Mouse (Mus musculus): ENCODE measurements around the gene 4933428G20Rik. TPM values are rescaled to one million over a fixed set of nuclear protein-coding genes. Genes with fewer than 3 reads are reported as not detected.

4933428G20Rik gene
- polyA plus RNA-seq, 1 experiment from 2014 or later: 0.39 TPM

GRCm38 (mm10) chr11:97513066-97513465 lies 12.9 kb upstream of the 4933428G20Rik start:
- Histone ChIP-seq H3K27me3 (peaks cover 10% of the 10 kb centered on the region), H3K4me2 (no peak overlapping the region), H3K9me3 (replicated peaks) (no peaks in the 10 kb centered on the region), H3K4me3 (replicated peaks) (no peak overlapping the region), H3K36me3 (replicated peaks) (no peaks in the 10 kb centered on the region), H3K9ac (no peak overlapping the region), H3K4me1 (replicated peaks) (peaks cover 20% of the 10 kb centered on the region), H3K27ac (replicated peaks) (0 out of 2 replicates have a peak overlapping the region, but pooled peaks have one; percentile 6)
- 90% methylated on average over 3 of the region's 3 CpGs for WGBS (ENCODE audit: insufficient replicate concordance)
- no peak for ATAC-seq (ENCODE audit: insufficient read depth)

DNA sequence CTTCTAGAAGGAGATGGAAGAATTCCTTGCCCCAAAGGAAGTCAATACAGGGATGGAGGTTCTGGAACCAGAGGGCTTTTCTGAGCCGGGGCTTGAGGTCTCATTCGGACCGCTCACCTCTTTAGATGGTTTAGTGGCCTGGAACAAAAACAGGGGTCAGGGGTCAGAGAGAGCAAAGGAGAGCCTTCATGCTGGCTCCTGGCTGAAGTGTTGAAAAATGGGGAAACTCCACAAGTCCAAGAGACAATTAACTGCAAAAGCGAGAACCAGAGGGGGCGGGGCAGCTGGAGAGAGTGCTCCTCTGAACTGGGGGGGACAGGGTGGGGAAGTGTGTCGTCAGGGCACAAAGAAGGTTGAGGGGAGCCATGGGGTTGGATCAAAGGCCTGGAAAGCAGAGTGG lies 12.4 kb upstream of the 4933428G20Rik start:
- peak overlapping the region; percentile 25; the same call in 1 of the 2 replicates for H3K9ac ChIP-seq
- peak overlapping the region; percentile 65 for H3K4me2 ChIP-seq
- no peaks in the 10 kb centered on the region for H3K9me3 ChIP-seq (replicated peaks)
- ATAC-seq (ENCODE audit: insufficient read depth): no peak
- 49% methylated on average over 6 of the region's 6 CpGs for WGBS (ENCODE audit: insufficient replicate concordance)
- H3K4me1 ChIP-seq (replicated peaks): peaks cover 20% of the 10 kb centered on the region
- no peaks in the 10 kb centered on the region for H3K36me3 ChIP-seq (replicated peaks)
- H3K4me3 ChIP-seq (replicated peaks): peak overlapping the region; percentile 48
- peak overlapping the region; percentile 65; the same call in 1 of the 2 replicates for H3K27ac ChIP-seq (replicated peaks)
- H3K27me3 ChIP-seq: peaks cover 10% of the 10 kb centered on the region

DNA sequence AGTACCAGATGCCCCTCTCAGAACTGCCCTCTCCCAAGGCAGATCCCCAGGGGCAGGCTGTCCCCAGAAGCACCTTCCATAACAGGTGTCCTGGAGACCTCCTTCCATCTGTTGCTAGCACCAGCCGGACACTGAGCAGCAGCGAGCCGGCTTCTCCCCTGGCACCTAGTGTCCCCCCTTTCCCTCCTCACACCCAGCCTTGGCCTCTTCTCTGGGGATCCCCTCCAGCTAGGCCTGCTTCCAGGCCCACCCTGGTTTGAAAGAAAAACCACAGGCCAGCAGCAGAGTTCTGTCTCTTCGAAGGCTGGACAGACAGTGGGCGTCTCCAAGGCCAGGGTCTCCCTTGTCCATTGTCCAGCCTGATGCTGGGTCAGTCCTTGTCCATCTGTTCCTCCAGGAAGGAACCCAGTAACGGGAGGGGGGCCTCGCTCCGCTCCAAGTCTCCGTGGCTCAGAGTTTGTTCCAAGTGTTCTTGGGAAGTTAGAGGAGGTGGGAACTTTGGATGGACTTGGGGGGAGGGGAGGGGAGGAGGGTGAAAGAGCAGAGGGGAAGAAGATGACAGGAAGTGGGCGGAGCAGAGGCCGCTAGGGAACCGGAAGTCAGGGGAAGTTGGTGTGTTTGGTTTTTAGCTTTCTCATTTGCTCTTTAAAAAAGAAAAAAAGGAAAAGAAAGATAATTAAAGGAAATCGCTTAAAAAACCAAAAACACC lies 11.7 kb upstream of the 4933428G20Rik start:
- 12% methylated on average over 13 of the region's 13 CpGs for WGBS (ENCODE audit: insufficient replicate concordance)
- Histone ChIP-seq H3K4me3 (replicated peaks) (peak overlapping the region; percentile 48), H3K36me3 (replicated peaks) (no peaks in the 10 kb centered on the region), H3K9ac (peak overlapping the region; percentile 25; the same call in 1 of the 2 replicates), H3K27me3 (peaks cover 8% of the 10 kb centered on the region; the same call in 1 of the 2 replicates), H3K9me3 (replicated peaks) (no peaks in the 10 kb centered on the region), H3K4me1 (replicated peaks) (peaks cover 20% of the 10 kb centered on the region), H3K27ac (replicated peaks) (peak overlapping the region; percentile 65), H3K4me2 (peak overlapping the region; percentile 65)
- ATAC-seq (ENCODE audit: insufficient read depth): no peak

DNA sequence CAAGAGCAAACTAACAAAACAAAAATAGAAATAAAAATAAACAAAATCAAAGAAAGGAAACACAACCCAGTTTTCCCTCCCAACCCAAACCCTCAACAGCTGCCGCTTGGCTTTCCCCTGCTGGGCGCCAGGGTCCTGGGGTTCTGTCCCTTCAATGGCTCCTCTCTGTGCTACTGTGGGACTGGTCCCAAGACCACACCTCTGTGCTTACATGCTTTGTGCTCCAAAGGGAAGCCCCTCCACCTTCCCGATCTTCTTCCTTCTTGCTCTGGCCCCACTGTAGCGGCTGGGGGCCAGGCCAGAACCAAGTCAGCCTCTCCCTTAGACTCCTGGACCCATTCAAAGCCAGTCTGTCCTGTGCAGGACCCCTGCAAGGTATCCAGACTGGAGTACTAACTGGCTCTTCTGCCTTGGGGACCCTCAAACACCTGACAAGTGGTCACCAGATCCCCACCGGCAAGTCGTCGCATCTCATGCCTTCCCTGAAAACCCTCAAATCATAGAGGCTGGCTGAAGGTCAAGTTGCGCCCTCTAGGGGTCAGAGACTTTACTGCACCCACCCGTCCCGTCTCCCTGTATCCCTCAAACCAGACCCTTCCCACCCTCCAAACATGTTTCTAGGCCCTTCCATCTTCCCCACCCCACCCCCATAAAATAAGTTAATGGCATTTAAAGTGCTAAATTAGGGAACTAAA lies 11.0 kb upstream of the 4933428G20Rik start:
- Histone ChIP-seq H3K9ac (no peak overlapping the region), H3K4me3 (replicated peaks) (peak overlapping the region; percentile 48), H3K9me3 (replicated peaks) (no peaks in the 10 kb centered on the region), H3K27ac (replicated peaks) (peak overlapping the region; percentile 65; the same call in 1 of the 2 replicates), H3K36me3 (replicated peaks) (no peaks in the 10 kb centered on the region), H3K4me1 (replicated peaks) (peaks cover 20% of the 10 kb centered on the region), H3K27me3 (peaks cover 15% of the 10 kb centered on the region; the same call in 1 of the 2 replicates), H3K4me2 (peak overlapping the region; percentile 65)
- no peak for ATAC-seq (ENCODE audit: insufficient read depth)
- 32% methylated on average over 10 of the region's 10 CpGs for WGBS (ENCODE audit: insufficient replicate concordance)

DNA sequence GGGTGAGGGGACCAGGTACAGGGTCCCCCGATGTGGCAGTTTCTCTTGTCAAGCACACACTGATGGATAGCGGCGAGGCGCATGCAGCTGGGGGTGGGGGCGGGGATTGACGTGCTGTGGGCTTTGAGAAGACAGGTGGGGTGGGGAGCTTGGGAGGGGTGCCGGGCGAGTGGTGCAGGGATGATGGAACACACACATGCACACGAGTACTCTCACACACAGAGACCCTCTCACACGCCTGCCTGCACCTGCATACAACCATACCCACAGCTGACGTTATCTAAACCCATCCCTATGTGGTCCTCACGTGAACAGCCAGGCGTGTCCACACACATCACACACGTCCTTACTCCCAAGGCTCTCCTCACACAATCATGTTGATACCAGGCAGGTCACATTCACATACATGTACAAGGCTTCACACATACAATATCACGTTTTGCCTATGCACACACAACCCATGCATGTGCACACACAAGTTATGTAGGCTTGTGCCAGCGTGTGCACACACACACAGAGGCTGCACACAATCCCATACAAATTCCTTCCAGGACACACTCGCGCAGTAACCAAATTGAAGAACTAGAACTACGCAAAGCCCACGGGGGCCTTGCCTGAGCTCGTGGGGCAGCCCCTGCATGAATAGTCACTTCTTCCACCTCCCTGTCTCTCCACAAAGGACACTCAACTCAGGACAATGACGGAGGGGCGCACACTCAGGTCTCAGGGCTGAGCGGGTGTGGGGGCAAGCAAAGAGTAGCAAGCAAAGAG lies 9.8 kb upstream of the 4933428G20Rik start:
- no peak for ATAC-seq (ENCODE audit: insufficient read depth)
- 66% methylated on average over 24 of the region's 24 CpGs for WGBS (ENCODE audit: insufficient replicate concordance)
- H3K9me3 ChIP-seq (replicated peaks): no peaks in the 10 kb centered on the region

GRCm38 (mm10) chr11:97509058-97509457 lies 8.9 kb upstream of the 4933428G20Rik start:
- no peaks in the 10 kb centered on the region for H3K9me3 ChIP-seq (replicated peaks)
- peaks cover 16% of the 10 kb centered on the region; the same call in 1 of the 2 replicates for H3K27me3 ChIP-seq
- no peak for ATAC-seq (ENCODE audit: insufficient read depth)
- no peak overlapping the region for H3K9ac ChIP-seq
- WGBS (ENCODE audit: insufficient replicate concordance): 28% methylated on average over 5 of the region's 5 CpGs
- no peak overlapping the region for H3K4me2 ChIP-seq
- H3K27ac ChIP-seq (replicated peaks): no peak overlapping the region
- peaks cover 20% of the 10 kb centered on the region for H3K4me1 ChIP-seq (replicated peaks)
- H3K36me3 ChIP-seq (replicated peaks): no peaks in the 10 kb centered on the region
- H3K4me3 ChIP-seq (replicated peaks): no peak overlapping the region

More for the DNA sequence above, 9.8 kb upstream of the 4933428G20Rik start:
- Histone ChIP-seq H3K4me3 (replicated peaks) (no peak overlapping the region), H3K4me2 (no peak overlapping the region), H3K27ac (replicated peaks) (no peak overlapping the region), H3K4me1 (replicated peaks) (peaks cover 20% of the 10 kb centered on the region), H3K9ac (no peak overlapping the region), H3K27me3 (peaks cover 16% of the 10 kb centered on the region; the same call in 1 of the 2 replicates), H3K36me3 (replicated peaks) (no peaks in the 10 kb centered on the region)

DNA sequence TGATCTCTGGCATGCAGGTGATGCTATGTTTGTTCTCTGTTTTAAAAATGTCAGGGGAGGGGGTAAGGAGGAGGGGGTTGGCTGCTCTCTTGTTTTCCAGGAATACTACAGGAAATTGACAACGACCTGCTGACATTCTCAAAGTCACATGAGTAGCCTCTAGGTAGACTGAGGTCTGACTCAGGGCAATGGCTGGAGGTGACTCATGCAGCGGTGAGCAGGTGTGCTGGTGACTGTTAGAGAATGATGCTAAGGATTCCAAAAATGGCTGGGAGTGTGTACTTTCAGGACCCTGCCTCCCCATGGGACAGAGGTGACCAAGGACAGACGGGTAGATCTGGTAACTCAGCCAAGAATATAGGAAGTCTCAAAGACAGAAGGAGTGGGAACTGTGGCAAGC lies 8.1 kb upstream of the 4933428G20Rik start:
- no peaks in the 10 kb centered on the region for H3K9me3 ChIP-seq (replicated peaks)
- WGBS (ENCODE audit: insufficient replicate concordance): 45% methylated on average over 3 of the region's 3 CpGs
- ATAC-seq (ENCODE audit: insufficient read depth): no peak
- H3K27me3 ChIP-seq: peaks cover 16% of the 10 kb centered on the region; the same call in 1 of the 2 replicates
- no peaks in the 10 kb centered on the region for H3K36me3 ChIP-seq (replicated peaks)
- peaks cover 20% of the 10 kb centered on the region for H3K4me1 ChIP-seq (replicated peaks)
- no peak overlapping the region for H3K9ac ChIP-seq
- H3K4me3 ChIP-seq (replicated peaks): no peak overlapping the region
- H3K4me2 ChIP-seq: no peak overlapping the region
- no peak overlapping the region for H3K27ac ChIP-seq (replicated peaks)

DNA sequence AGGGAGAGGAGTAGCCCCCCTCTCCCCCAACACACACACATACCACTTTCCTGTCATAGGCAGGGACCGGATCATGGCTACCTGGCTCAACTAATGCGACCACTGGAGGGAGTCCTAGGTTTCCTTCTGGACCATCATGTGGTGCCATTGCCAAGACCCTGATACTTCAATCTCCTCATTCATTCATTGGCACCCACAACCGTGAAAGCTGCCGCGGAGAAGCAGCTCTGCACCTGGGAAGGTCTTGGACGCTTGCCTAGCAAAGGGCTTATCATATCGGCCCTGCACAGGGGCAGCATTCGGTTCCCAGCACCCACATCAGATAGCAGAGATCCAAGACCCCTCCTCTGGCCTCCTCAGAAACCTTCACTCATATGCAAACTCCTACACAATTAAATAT lies 6.2 kb upstream of the 4933428G20Rik start:
- Histone ChIP-seq H3K4me1 (replicated peaks) (peaks cover 6% of the 10 kb centered on the region; the same call in 1 of the 2 replicates), H3K9ac (no peak overlapping the region), H3K4me3 (replicated peaks) (no peak overlapping the region), H3K27ac (replicated peaks) (no peak overlapping the region), H3K4me2 (no peak overlapping the region), H3K36me3 (replicated peaks) (peaks cover 10% of the 10 kb centered on the region), H3K27me3 (peaks cover 17% of the 10 kb centered on the region; the same call in 1 of the 2 replicates), H3K9me3 (replicated peaks) (no peaks in the 10 kb centered on the region)
- WGBS (ENCODE audit: insufficient replicate concordance): 35% methylated on average over 8 of the region's 8 CpGs
- no peak for ATAC-seq (ENCODE audit: insufficient read depth)

DNA sequence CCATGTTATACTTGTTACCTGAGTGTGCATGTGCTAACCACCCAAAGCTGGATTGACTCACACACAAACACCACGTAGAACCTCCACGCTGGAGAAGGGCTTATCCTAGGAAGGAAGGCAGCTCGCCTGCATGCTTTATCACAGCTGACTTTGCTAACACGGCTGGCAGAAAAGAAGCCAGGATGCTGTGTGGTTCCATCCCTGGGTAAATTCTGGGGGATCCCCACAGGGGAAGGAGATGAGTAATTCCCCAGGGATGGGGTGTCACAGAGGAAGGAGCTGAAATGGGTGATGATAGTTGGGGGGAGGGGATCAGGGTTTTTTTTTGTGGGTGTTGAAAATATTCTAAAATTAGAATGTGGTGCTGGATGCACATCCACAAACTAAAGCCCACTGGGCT lies 5.6 kb upstream of the 4933428G20Rik start:
- H3K9ac ChIP-seq: no peak overlapping the region
- no peaks in the 10 kb centered on the region for H3K9me3 ChIP-seq (replicated peaks)
- H3K27ac ChIP-seq (replicated peaks): no peak overlapping the region
- H3K36me3 ChIP-seq (replicated peaks): peaks cover 16% of the 10 kb centered on the region
- ATAC-seq (ENCODE audit: insufficient read depth): no peak
- peaks cover 22% of the 10 kb centered on the region; the same call in 1 of the 2 replicates for H3K27me3 ChIP-seq
- peaks cover 5% of the 10 kb centered on the region; the same call in 1 of the 2 replicates for H3K4me1 ChIP-seq (replicated peaks)
- H3K4me3 ChIP-seq (replicated peaks): no peak overlapping the region
- no peak overlapping the region for H3K4me2 ChIP-seq
- WGBS (ENCODE audit: insufficient replicate concordance): 47% methylated on average over 4 of the region's 4 CpGs

DNA sequence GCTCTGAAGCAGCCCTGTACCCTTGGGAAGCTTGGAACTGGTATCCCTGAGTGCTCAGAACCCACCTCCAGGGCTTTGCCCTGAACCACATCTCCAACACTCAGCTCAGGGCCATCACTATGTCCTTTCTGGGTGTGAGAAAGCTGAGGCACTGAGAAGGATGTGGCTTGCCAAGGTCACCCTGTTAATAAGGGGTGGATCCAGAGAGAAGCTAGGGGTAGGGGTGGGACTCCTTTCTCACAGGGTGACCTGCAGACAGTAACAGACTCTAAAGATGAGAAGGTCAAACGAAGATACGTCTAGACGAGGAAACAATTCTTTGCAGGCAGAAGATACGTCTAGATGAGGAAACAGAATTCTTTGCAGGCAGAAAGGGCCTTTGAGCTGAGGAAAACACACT lies 2.7 kb upstream of the 4933428G20Rik start:
- no peak for ATAC-seq (ENCODE audit: insufficient read depth)
- Histone ChIP-seq H3K27me3 (peaks cover 27% of the 10 kb centered on the region; the same call in 1 of the 2 replicates), H3K4me3 (replicated peaks) (no peak overlapping the region), H3K4me1 (replicated peaks) (0 out of 2 replicates have a peak, but pooled peaks cover 6% of the 10 kb centered on the region), H3K4me2 (no peak overlapping the region), H3K9ac (no peak overlapping the region), H3K27ac (replicated peaks) (no peak overlapping the region), H3K36me3 (replicated peaks) (peaks cover 45% of the 10 kb centered on the region), H3K9me3 (replicated peaks) (no peaks in the 10 kb centered on the region)
- 59% methylated on average over 4 of the region's 4 CpGs for WGBS (ENCODE audit: insufficient replicate concordance)

All from liver, embryonic 15.5 days (tissue).